9 mouse cellular contexts compared by ENCODE assay signal in genomic region chr5:139383234-139383633, GRCm38 (mm10). TPM values are rescaled to one million over a fixed set of nuclear protein-coding genes. Genes with fewer than 3 reads are reported as not detected.
A peak's percentile ranks its signal among the peaks of the same experiment; 100 is the strongest.
DNase-seq lines count a peak whose midpoint lies in the region; ATAC-seq and TF ChIP-seq lines count a peak whose summit lies in the region.
"Had no signal": no experiment of that assay in that cellular context is flagged by ENCODE, and none has a peak within 500 bp of the region (broad histone marks: within the 10 kb centered on the region; RNA-seq: fewer than 3 reads in every experiment).

No protein-coding gene starts in this region.

- H3K27ac ChIP-seq in heart, embryonic 10.5 days, result peak overlapping the region; percentile 85
- H3K27ac ChIP-seq in lung, postnatal 0 days (ENCODE audit: low read length), result peak overlapping the region; percentile 75
- peak overlapping the region; percentile 56 for H3K27ac ChIP-seq in cortical plate, adult 2 months (ENCODE audit: insufficient read depth, low read length)
- peak overlapping the region; percentile 100 for H3K27ac ChIP-seq in liver, embryonic 16.5 days (ENCODE audit: low read length)
- H3K27ac ChIP-seq in forebrain, embryonic 14.5 days (ENCODE audit: low read depth, low read length), result no peak overlapping the region

- no peaks in the 10 kb centered on the region for H3K27me3 ChIP-seq in heart, embryonic 10.5 days (ENCODE audit: insufficient read depth, poor library complexity, severe bottlenecking)
- H3K27me3 ChIP-seq in lung, postnatal 0 days (replicated peaks; ENCODE audit: insufficient read depth, low read length), result no peaks in the 10 kb centered on the region
- H3K27me3 ChIP-seq in liver, embryonic 16.5 days (ENCODE audit: control insufficient read depth, insufficient read depth, low read depth, low read length), result no peaks in the 10 kb centered on the region
- H3K27me3 ChIP-seq in forebrain, embryonic 14.5 days (replicated peaks; ENCODE audit: control insufficient read depth, insufficient read depth, low read length), result no peaks in the 10 kb centered on the region

- 76% methylated on average over 9 of the region's 9 CpGs for WGBS in heart, embryonic 10.5 days
- 67% methylated on average over 9 of the region's 9 CpGs for WGBS in lung, postnatal 0 days
- WGBS in liver, embryonic 16.5 days (ENCODE audit: insufficient replicate concordance), result 34% methylated on average over 9 of the region's 9 CpGs
- WGBS in forebrain, embryonic 14.5 days, result 83% methylated on average over 9 of the region's 9 CpGs

- no peak for TF ChIP-seq CTCF in lung, postnatal 0 days (IDR thresholded peaks at IDR 0.05)
- TF ChIP-seq CTCF in cortical plate, adult 2 months (IDR thresholded peaks at IDR 0.05; ENCODE audit: extremely low read depth, insufficient read depth, low read length), result no peak

- no peak for DNase-seq in heart, embryonic 10.5 days (ENCODE audit: low spot score)
- no peak for DNase-seq in heart, adult 9 months (ENCODE audit: low spot score in 2 of 2)
- no peak for DNase-seq in lung, postnatal 0 days (ENCODE audit: low spot score)
- DNase-seq in lung, postnatal 25 days (ENCODE audit: low spot score), result no peak
- DNase-seq in layer of hippocampus, postnatal 14 days (ENCODE audit: low spot score in 2 of 2), result no peak
- no peak for DNase-seq in forebrain, embryonic 14.5 days (ENCODE audit: low spot score)

- no peaks in the 10 kb centered on the region for H3K9me3 ChIP-seq in heart, embryonic 10.5 days
- no peaks in the 10 kb centered on the region for H3K9me3 ChIP-seq in lung, postnatal 0 days (ENCODE audit: low read length)
- no peaks in the 10 kb centered on the region for H3K9me3 ChIP-seq in liver, embryonic 16.5 days (replicated peaks; ENCODE audit: control insufficient read depth, low read length)
- no peaks in the 10 kb centered on the region for H3K9me3 ChIP-seq in forebrain, embryonic 14.5 days (replicated peaks; ENCODE audit: control insufficient read depth, low read length)

- peaks cover 4% of the 10 kb centered on the region; the same call in 1 of the 2 replicates for H3K36me3 ChIP-seq in heart, embryonic 10.5 days
- no peaks in the 10 kb centered on the region for H3K36me3 ChIP-seq in lung, postnatal 0 days (ENCODE audit: insufficient read depth, low read length)
- H3K36me3 ChIP-seq in liver, embryonic 16.5 days (ENCODE audit: control insufficient read depth, insufficient read depth), result peaks cover 7% of the 10 kb centered on the region
- no peaks in the 10 kb centered on the region for H3K36me3 ChIP-seq in forebrain, embryonic 14.5 days (ENCODE audit: control insufficient read depth, insufficient read depth, low read length)

- H3K9ac ChIP-seq in lung, postnatal 0 days (replicated peaks; ENCODE audit: low read depth), result 0 out of 2 replicates have a peak overlapping the region, but pooled peaks have one; percentile 3
- H3K9ac ChIP-seq in liver, embryonic 16.5 days (ENCODE audit: low read depth, low read length), result peak overlapping the region; percentile 95
- no peak overlapping the region for H3K9ac ChIP-seq in forebrain, embryonic 14.5 days (ENCODE audit: low read length)

- no peak for TF ChIP-seq EP300 in lung, postnatal 0 days (IDR thresholded peaks at IDR 0.05)

- no peak for ATAC-seq in lung, postnatal 0 days
- no peak for ATAC-seq in liver, embryonic 16.5 days (ENCODE audit: low read depth)
- no peak for ATAC-seq in forebrain, embryonic 14.5 days

- H3K4me1 ChIP-seq in heart, embryonic 10.5 days, result peaks cover 96% of the 10 kb centered on the region
- peaks cover 43% of the 10 kb centered on the region for H3K4me1 ChIP-seq in lung, postnatal 0 days (ENCODE audit: insufficient read depth, low read depth, low read length)
- peaks cover 7% of the 10 kb centered on the region for H3K4me1 ChIP-seq in cortical plate, adult 2 months (ENCODE audit: control insufficient read depth, insufficient read depth, low read length)
- peaks cover 87% of the 10 kb centered on the region for H3K4me1 ChIP-seq in liver, embryonic 16.5 days (ENCODE audit: control insufficient read depth, low read depth, low read length)
- peaks cover 7% of the 10 kb centered on the region for H3K4me1 ChIP-seq in forebrain, embryonic 14.5 days (ENCODE audit: control insufficient read depth, insufficient read depth, low read length)

- H3K4me3 ChIP-seq in heart, embryonic 10.5 days, result peak overlapping the region; percentile 82; the same call in 1 of the 2 replicates
- no peak overlapping the region for H3K4me3 ChIP-seq in lung, postnatal 0 days (ENCODE audit: low read depth, low read length)
- H3K4me3 ChIP-seq in cortical plate, adult 2 months (ENCODE audit: insufficient read depth, low read length), result no peak overlapping the region
- peak overlapping the region; percentile 99 for H3K4me3 ChIP-seq in liver, embryonic 16.5 days (ENCODE audit: low read depth, low read length)
- no peak overlapping the region for H3K4me3 ChIP-seq in forebrain, embryonic 14.5 days (ENCODE audit: low read depth, low read length)

- H3K4me2 ChIP-seq in lung, postnatal 0 days (replicated peaks; ENCODE audit: low read depth, low read length), result peak overlapping the region; percentile 83
- H3K4me2 ChIP-seq in liver, embryonic 16.5 days (ENCODE audit: low read depth, low read length), result peak overlapping the region; percentile 96
- no peak overlapping the region for H3K4me2 ChIP-seq in forebrain, embryonic 14.5 days (ENCODE audit: low read length)

- no peak for TF ChIP-seq POLR2A in cortical plate, adult 2 months (IDR thresholded peaks at IDR 0.05; ENCODE audit: extremely low read depth, insufficient read depth, low read length)

RNA-seq across cellular contexts. Expression of gene Gpr146, which starts 5.7 kb away (rescaled TPM):
- 5.6 and 5.7 TPM in 2 replicates for polyA plus RNA-seq in heart, embryonic 10.5 days (2016; fragmentation: Nextera tagmentation; extraction: Ambion mirVana)
- 22.7 and 28.1 TPM in 2 replicates for polyA plus RNA-seq in lung, postnatal 0 days (2015; fragmentation: Nextera tagmentation; extraction: Ambion mirVana)
- polyA plus RNA-seq in cortical plate, adult 2 months (2012; rRNA removed), result 15.3 and 16.3 TPM in 2 replicates
- 20.6 and 24.1 TPM in 2 replicates for polyA plus RNA-seq in liver, embryonic 16.5 days (2015; fragmentation: Nextera tagmentation; extraction: Ambion mirVana)
- 10 to 100 TPM; 10.1 to 11.8 TPM for total RNA-seq in layer of hippocampus, postnatal 14 days (2021)
- 0.85 and 0.93 TPM in 2 replicates for polyA plus RNA-seq in forebrain, embryonic 14.5 days (2014; fragmentation: Nextera tagmentation; extraction: Ambion mirVana)

RNA-seq across cellular contexts. Expression of gene C130050O18Rik, which starts 21.8 kb away (rescaled TPM):
- polyA plus RNA-seq in heart, embryonic 10.5 days (2016; fragmentation: Nextera tagmentation; extraction: Ambion mirVana), result 0.28 and 0.45 TPM in 2 replicates
- 2.2 and 3.3 TPM in 2 replicates for polyA plus RNA-seq in lung, postnatal 0 days (2015; fragmentation: Nextera tagmentation; extraction: Ambion mirVana)
- 0.44 TPM in 2 replicates for polyA plus RNA-seq in cortical plate, adult 2 months (2012; rRNA removed)
- 1.2 and 1.6 TPM in 2 replicates for polyA plus RNA-seq in liver, embryonic 16.5 days (2015; fragmentation: Nextera tagmentation; extraction: Ambion mirVana)
- total RNA-seq in layer of hippocampus, postnatal 14 days (2021), result under 1 TPM; 0.17 to 0.21 TPM
- polyA plus RNA-seq in forebrain, embryonic 14.5 days (2014; fragmentation: Nextera tagmentation; extraction: Ambion mirVana), result 0.18 TPM in 1 of 2 replicates, not detected in the other

RNA-seq across cellular contexts. Expression of gene Cyp2w1, which starts 30.8 kb away (rescaled TPM):
- not detected in 2 replicates for polyA plus RNA-seq in heart, embryonic 10.5 days (2016; fragmentation: Nextera tagmentation; extraction: Ambion mirVana)
- not detected in 2 replicates for polyA plus RNA-seq in lung, postnatal 0 days (2015; fragmentation: Nextera tagmentation; extraction: Ambion mirVana)
- not detected in 2 replicates for polyA plus RNA-seq in cortical plate, adult 2 months (2012; rRNA removed)
- 0.42 TPM in 1 of 2 replicates, not detected in the other for polyA plus RNA-seq in liver, embryonic 16.5 days (2015; fragmentation: Nextera tagmentation; extraction: Ambion mirVana)
- total RNA-seq in layer of hippocampus, postnatal 14 days (2021), result not detected
- polyA plus RNA-seq in forebrain, embryonic 14.5 days (2014; fragmentation: Nextera tagmentation; extraction: Ambion mirVana), result not detected in 2 replicates
- total RNA-seq: layer of hippocampus, postnatal 10 days had no signal

RNA-seq across cellular contexts. Expression of gene Cox19, which starts 32.0 kb away (rescaled TPM):
- polyA plus RNA-seq in heart, embryonic 10.5 days (2016; fragmentation: Nextera tagmentation; extraction: Ambion mirVana), result 76.3 and 93.2 TPM in 2 replicates
- 60.5 and 61.6 TPM in 2 replicates for polyA plus RNA-seq in lung, postnatal 0 days (2015; fragmentation: Nextera tagmentation; extraction: Ambion mirVana)
- polyA plus RNA-seq in cortical plate, adult 2 months (2012; rRNA removed), result 90.2 and 92.7 TPM in 2 replicates
- polyA plus RNA-seq in liver, embryonic 16.5 days (2015; fragmentation: Nextera tagmentation; extraction: Ambion mirVana), result 42.2 and 48.1 TPM in 2 replicates
- 10 to 100 TPM; 73.6 to 79.4 TPM for total RNA-seq in layer of hippocampus, postnatal 14 days (2021)
- 127 and 155 TPM in 2 replicates for polyA plus RNA-seq in forebrain, embryonic 14.5 days (2014; fragmentation: Nextera tagmentation; extraction: Ambion mirVana)

RNA-seq across cellular contexts. Expression of gene Gper1, which starts 39.7 kb away (rescaled TPM):
- polyA plus RNA-seq in heart, embryonic 10.5 days (2016; fragmentation: Nextera tagmentation; extraction: Ambion mirVana), result 0.26 and 0.36 TPM in 2 replicates
- 7.1 and 7.2 TPM in 2 replicates for polyA plus RNA-seq in lung, postnatal 0 days (2015; fragmentation: Nextera tagmentation; extraction: Ambion mirVana)
- 4.7 and 4.8 TPM in 2 replicates for polyA plus RNA-seq in cortical plate, adult 2 months (2012; rRNA removed)
- polyA plus RNA-seq in liver, embryonic 16.5 days (2015; fragmentation: Nextera tagmentation; extraction: Ambion mirVana), result 0.07 and 0.15 TPM in 2 replicates
- total RNA-seq in layer of hippocampus, postnatal 14 days (2021), result 1 to 10 TPM; 3.0 to 3.5 TPM
- 10.0 and 10.2 TPM in 2 replicates for polyA plus RNA-seq in forebrain, embryonic 14.5 days (2014; fragmentation: Nextera tagmentation; extraction: Ambion mirVana)

Comparison
In these comparisons a context has a peak if more than half of its experiments do, and no peak if none do; other contexts are left out.
1. H3K4me3 ChIP-seq: peak in heart, embryonic 10.5 days (single experiment) and liver, embryonic 16.5 days (single experiment); none in lung, postnatal 0 days (single experiment), cortical plate, adult 2 months (single experiment) and forebrain, embryonic 14.5 days (single experiment).